In the genomic region with DNA sequence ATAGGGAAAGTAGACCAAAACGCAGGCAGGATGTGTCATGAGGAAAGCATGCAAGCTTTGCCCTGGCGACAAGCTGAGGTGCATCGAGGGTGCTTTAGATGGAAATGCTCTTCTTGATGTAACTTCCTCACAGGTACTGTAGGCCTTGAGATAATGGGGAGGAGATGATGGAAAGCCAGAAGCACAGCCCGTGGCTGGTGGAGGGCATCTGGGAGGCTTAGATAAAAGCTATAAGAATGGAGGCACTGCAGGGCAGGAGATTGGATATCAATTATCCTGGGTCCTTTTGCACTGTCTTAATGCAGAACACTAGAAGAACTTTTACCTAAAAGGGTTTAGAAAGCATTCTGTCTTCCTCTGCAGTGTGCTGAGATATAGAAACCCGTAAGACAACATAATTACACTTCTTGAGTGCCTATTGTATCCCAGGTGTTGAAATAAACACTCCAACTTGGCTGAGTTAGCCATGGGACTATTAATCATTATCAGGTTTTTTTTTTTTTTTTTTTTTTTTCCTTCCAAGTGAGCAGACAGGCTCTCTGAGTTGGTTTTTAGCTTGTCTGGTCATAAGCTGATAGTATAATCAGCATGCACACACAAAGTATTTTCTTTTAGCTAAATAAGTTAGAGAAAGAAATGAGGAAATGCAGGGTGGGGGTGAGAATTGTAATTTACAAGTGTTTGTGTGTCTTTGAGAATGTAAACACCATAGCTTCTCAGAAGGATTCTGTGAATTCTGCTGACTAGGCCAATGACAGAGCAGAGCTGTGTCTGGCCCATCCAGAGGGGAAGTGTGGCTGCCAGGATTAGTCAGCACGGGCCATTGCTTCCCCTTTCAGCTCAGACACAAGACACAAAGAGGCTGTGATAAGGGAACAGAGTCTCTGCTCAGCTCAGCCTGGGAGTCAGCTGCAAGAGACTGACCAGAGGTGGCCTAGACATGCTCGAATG, we compare ENCODE assay signal across 9 mouse cellular contexts.
A peak's percentile ranks its signal among the peaks of the same experiment; 100 is the strongest.
DNase-seq lines count a peak whose midpoint lies in the region; ATAC-seq lines count a peak whose summit lies in the region.
"Had no signal": no experiment of that assay in that cellular context is flagged by ENCODE, and none has a peak within 500 bp of the region (broad histone marks: within the 10 kb centered on the region; RNA-seq: fewer than 3 reads in every experiment).

No protein-coding gene starts in this region.

- peak; percentile 86 for ATAC-seq in erythroblast, adult 5-6 weeks (replicated peaks; ENCODE audit: low FRiP score, poor library complexity, severe bottlenecking)
- ATAC-seq in heart, embryonic 11.5 days (replicated peaks; ENCODE audit: insufficient number of reproducible peaks, low FRiP score, low TSS enrichment), result peak; percentile 98
- peak; percentile 93 for ATAC-seq in kidney, embryonic 16.5 days (ENCODE audit: low FRiP score, low TSS enrichment)
- peak; percentile 91 for ATAC-seq in liver, embryonic 13.5 days (ENCODE audit: low read depth)
- ATAC-seq in stomach, embryonic 16.5 days (ENCODE audit: insufficient read depth, low FRiP score), result peak; percentile 83; the same call in 1 of the 2 replicates

- no peaks in the 10 kb centered on the region for H3K27me3 ChIP-seq in heart, embryonic 11.5 days (ENCODE audit: control insufficient read depth, insufficient read depth, low read length)
- no peaks in the 10 kb centered on the region for H3K27me3 ChIP-seq in kidney, embryonic 16.5 days (ENCODE audit: insufficient read depth, low read length)
- H3K27me3 ChIP-seq in liver, embryonic 13.5 days, result no peaks in the 10 kb centered on the region
- no peaks in the 10 kb centered on the region for H3K27me3 ChIP-seq in stomach, embryonic 16.5 days (ENCODE audit: control insufficient read depth, insufficient read depth, low read length)
- H3K27me3 ChIP-seq: limb, embryonic 15.5 days had no signal

- peak; percentile 56 for DNase-seq in ovary, adult 18-20 months (ENCODE audit: low spot score)
- DNase-seq in ovary, postnatal 10 days (ENCODE audit: low spot score), result no peak
- DNase-seq in liver, embryonic 13.5 days, result peak; percentile 68
- peak; percentile 64 to 66 for DNase-seq in monocyte, adult 2 months (ENCODE audit: low read depth in 1 of 2, low spot score in 2 of 2)

- no peak overlapping the region for H3K9ac ChIP-seq in heart, embryonic 11.5 days (ENCODE audit: low read depth, low read length)
- H3K9ac ChIP-seq in kidney, embryonic 16.5 days (replicated peaks; ENCODE audit: low read length), result no peak overlapping the region
- 0 out of 2 replicates have a peak overlapping the region, but pooled peaks have one; percentile 13 for H3K9ac ChIP-seq in liver, embryonic 13.5 days
- H3K9ac ChIP-seq in stomach, embryonic 16.5 days (ENCODE audit: low read length), result no peak overlapping the region
- H3K9ac ChIP-seq: limb, embryonic 15.5 days had no signal

- no peaks in the 10 kb centered on the region for H3K36me3 ChIP-seq in heart, embryonic 11.5 days (ENCODE audit: control insufficient read depth, insufficient read depth, low read length)
- H3K36me3 ChIP-seq in kidney, embryonic 16.5 days (ENCODE audit: insufficient read depth, low read length), result no peaks in the 10 kb centered on the region
- H3K36me3 ChIP-seq in liver, embryonic 13.5 days, result no peaks in the 10 kb centered on the region
- no peaks in the 10 kb centered on the region for H3K36me3 ChIP-seq in stomach, embryonic 16.5 days (ENCODE audit: control insufficient read depth, insufficient read depth, low read length)
- H3K36me3 ChIP-seq: limb, embryonic 15.5 days had no signal

- H3K9me3 ChIP-seq in heart, embryonic 11.5 days (replicated peaks; ENCODE audit: control insufficient read depth, low read length), result no peaks in the 10 kb centered on the region
- no peaks in the 10 kb centered on the region for H3K9me3 ChIP-seq in kidney, embryonic 16.5 days (ENCODE audit: low read length)
- no peaks in the 10 kb centered on the region for H3K9me3 ChIP-seq in liver, embryonic 13.5 days (replicated peaks)
- H3K9me3 ChIP-seq in stomach, embryonic 16.5 days (replicated peaks; ENCODE audit: control insufficient read depth, low read length), result no peaks in the 10 kb centered on the region
- H3K9me3 ChIP-seq: limb, embryonic 15.5 days had no signal

- no peak overlapping the region for H3K4me3 ChIP-seq in heart, embryonic 11.5 days (ENCODE audit: low read depth, low read length)
- H3K4me3 ChIP-seq in kidney, embryonic 16.5 days (ENCODE audit: low read length), result no peak overlapping the region
- no peak overlapping the region for H3K4me3 ChIP-seq in liver, embryonic 13.5 days (replicated peaks)
- H3K4me3 ChIP-seq in stomach, embryonic 16.5 days (replicated peaks; ENCODE audit: low read length), result no peak overlapping the region
- H3K4me3 ChIP-seq: limb, embryonic 15.5 days had no signal

- 26% methylated on average over 7 of the region's 7 CpGs for WGBS in heart, embryonic 11.5 days (ENCODE audit: insufficient replicate concordance)
- 48% methylated on average over 7 of the region's 7 CpGs for WGBS in kidney, embryonic 16.5 days
- 11% methylated on average over 7 of the region's 7 CpGs for WGBS in liver, embryonic 13.5 days (ENCODE audit: insufficient replicate concordance)
- WGBS in stomach, embryonic 16.5 days, result 32% methylated on average over 7 of the region's 7 CpGs

- H3K4me2 ChIP-seq in heart, embryonic 11.5 days, result 0 out of 2 replicates have a peak overlapping the region, but pooled peaks have one; percentile 18
- no peak overlapping the region for H3K4me2 ChIP-seq in kidney, embryonic 16.5 days (replicated peaks; ENCODE audit: low read depth, low read length)
- peak overlapping the region; percentile 34 for H3K4me2 ChIP-seq in liver, embryonic 13.5 days
- no peak overlapping the region for H3K4me2 ChIP-seq in stomach, embryonic 16.5 days (ENCODE audit: low read depth, low read length)
- H3K4me2 ChIP-seq: limb, embryonic 15.5 days had no signal

- peak overlapping the region; percentile 74 for H3K27ac ChIP-seq in heart, embryonic 11.5 days (ENCODE audit: low read depth, low read length)
- H3K27ac ChIP-seq in kidney, embryonic 16.5 days (ENCODE audit: low read length), result peak overlapping the region; percentile 44
- H3K27ac ChIP-seq in liver, embryonic 13.5 days, result peak overlapping the region; percentile 80
- peak overlapping the region; percentile 6; the same call in 1 of the 2 replicates for H3K27ac ChIP-seq in stomach, embryonic 16.5 days (ENCODE audit: low read length)
- H3K27ac ChIP-seq: limb, embryonic 15.5 days had no signal

- peaks cover 32% of the 10 kb centered on the region for H3K4me1 ChIP-seq in heart, embryonic 11.5 days (ENCODE audit: control insufficient read depth, insufficient read depth, low read length)
- peaks cover 22% of the 10 kb centered on the region for H3K4me1 ChIP-seq in kidney, embryonic 16.5 days (ENCODE audit: insufficient read depth, low read length)
- peaks cover 50% of the 10 kb centered on the region for H3K4me1 ChIP-seq in liver, embryonic 13.5 days (replicated peaks)
- H3K4me1 ChIP-seq in stomach, embryonic 16.5 days (ENCODE audit: control insufficient read depth, insufficient read depth, low read length), result peaks cover 13% of the 10 kb centered on the region

Comparison
In these comparisons a context has a peak if more than half of its experiments do, and no peak if none do; other contexts are left out.
1. H3K27ac ChIP-seq: peak in every context shown above with its lines; median percentile 80 in liver, embryonic 13.5 days; 74 in heart, embryonic 11.5 days; 44 in kidney, embryonic 16.5 days; 6 in stomach, embryonic 16.5 days.
2. H3K4me2 ChIP-seq: peak in heart, embryonic 11.5 days (single experiment) and liver, embryonic 13.5 days (single experiment); none in kidney, embryonic 16.5 days (single experiment) and stomach, embryonic 16.5 days (single experiment).
3. Peak in every context shown above with its lines, with median percentiles within 50 percentile points of each other: ATAC-seq.